Mouse (Mus musculus) kidney, postnatal 0 days (tissue): ENCODE measurements at regions not wholly inside any gene's neighbourhood (a gene's known extent, or its start where the extent isn't known, plus 50 kb on each side); places are given as distances from the start of the nearest gene placed in this dataset.

ENCODE experiments used
- ATAC-seq: fragments of 200-750 bp; cut with Nextera tagmentation; replicated peaks from 2 replicates; pipeline ENCODE4 v1.8.0; 2017; ENCODE audit warnings: low read depth, moderate number of reproducible peaks, moderate TSS enrichment, moderate library complexity; ENCODE audit not compliant: low FRiP score
- DNase-seq: peaks from one replicate; pipeline ENCODE4 v3.0.0-alpha.2; 2016; ENCODE audit warnings: low spot score
- H3K27ac ChIP-seq: fragments of 300-500 bp; sonication (generic); 2 replicates; pipeline ENCODE4 v1.5.1; 2014; ENCODE audit warnings: mild to moderate bottlenecking
- H3K27me3 ChIP-seq: fragments of 300-500 bp; sonication (generic); 2 replicates; pipeline ENCODE4 v1.6.1; 2014; ENCODE audit warnings: low read length, mixed read lengths; ENCODE audit not compliant: insufficient read depth
- H3K36me3 ChIP-seq: fragments of 300-500 bp; sonication (generic); 2 replicates; pipeline ENCODE4 v1.6.1; 2014; ENCODE audit warnings: low read length, mixed read lengths; ENCODE audit not compliant: insufficient read depth
- H3K4me1 ChIP-seq: fragments of 300-500 bp; sonication (generic); replicated peaks from 2 replicates; pipeline ENCODE4 v1.6.1; 2014; ENCODE audit warnings: antibody characterized with exemption, low read length, mixed read lengths; ENCODE audit not compliant: insufficient read depth
- H3K4me2 ChIP-seq: fragments of 300-500 bp; sonication (generic); 2 replicates; pipeline ENCODE4 v1.6.1; 2014; ENCODE audit warnings: mild to moderate bottlenecking, low read length, moderate library complexity, mixed read lengths
- H3K4me3 ChIP-seq: fragments of 300-500 bp; sonication (generic); replicated peaks from 2 replicates; pipeline ENCODE4 v1.5.1; 2014; ENCODE audit warnings: low read depth, low read length
- H3K9ac ChIP-seq: fragments of 300-500 bp; sonication (generic); 2 replicates; pipeline ENCODE4 v1.6.1; 2014; ENCODE audit warnings: low read depth, low read length
- H3K9me3 ChIP-seq: fragments of 300-500 bp; sonication (generic); replicated peaks from 2 replicates; pipeline ENCODE4 v1.6.1; 2016; ENCODE audit warnings: low read length, inconsistent platforms, mixed read lengths
- CTCF ChIP-seq: IDR thresholded peaks from 2 replicates; pipeline ENCODE4 v1.5.1; 2016; ENCODE audit warnings: antibody characterized with exemption, low read depth, mild to moderate bottlenecking, moderate library complexity
- WGBS: fragments of 180-500 bp; shearing (Covaris S2); extraction: QIAGEN DNeasy Blood & Tissue Kit; methylation state at CpG from one replicate; pipeline ENCODE4 v1.1.7; 2014; 5-methylcytosine and 5-hydroxymethylcytosine counted together

DNA sequence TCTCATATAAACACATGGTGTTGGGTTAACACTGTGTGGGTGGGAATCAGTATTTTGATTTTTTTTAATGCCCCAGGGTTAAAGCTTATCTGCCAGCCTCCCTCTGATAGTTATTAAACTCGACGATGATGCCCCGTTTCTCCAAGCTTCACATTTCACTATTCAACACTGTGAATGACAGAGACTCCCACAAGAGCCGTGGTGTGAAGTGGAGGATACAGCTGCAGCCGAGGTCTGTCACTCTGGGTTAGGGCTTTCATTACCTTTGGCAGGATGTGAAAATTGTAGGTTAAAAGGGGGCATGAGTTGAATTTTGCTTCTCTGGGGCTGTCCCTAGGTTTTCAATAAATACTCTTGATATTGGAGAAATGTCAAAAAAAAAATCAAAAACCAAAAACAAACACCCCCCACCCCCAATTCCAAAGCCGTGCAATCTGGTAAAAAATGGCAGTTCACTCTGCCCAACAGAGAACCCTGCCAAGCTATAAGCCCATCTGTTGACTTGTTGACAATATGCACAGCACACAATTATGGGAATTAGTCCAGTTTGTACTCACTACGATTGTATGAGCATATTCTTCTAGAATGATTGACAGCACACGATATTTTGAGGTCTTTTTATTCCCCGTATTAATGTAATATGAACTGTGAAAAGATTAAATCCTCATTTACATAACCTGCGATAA is 269.7 kb downstream of the Stim2 start:
- Histone ChIP-seq H3K4me2 (no peak overlapping the region), H3K9ac (no peak overlapping the region), H3K9me3 (no peaks in the 10 kb centered on the region), H3K4me1 (no peaks in the 10 kb centered on the region), H3K27ac (no peak overlapping the region), H3K27me3 (no peaks in the 10 kb centered on the region), H3K4me3 (no peak overlapping the region), H3K36me3 (no peaks in the 10 kb centered on the region)
- no peak for TF ChIP-seq CTCF
- no peak for ATAC-seq
- DNase-seq = no peak
- 54% methylated on average over 10 of the region's 10 CpGs for WGBS

DNA sequence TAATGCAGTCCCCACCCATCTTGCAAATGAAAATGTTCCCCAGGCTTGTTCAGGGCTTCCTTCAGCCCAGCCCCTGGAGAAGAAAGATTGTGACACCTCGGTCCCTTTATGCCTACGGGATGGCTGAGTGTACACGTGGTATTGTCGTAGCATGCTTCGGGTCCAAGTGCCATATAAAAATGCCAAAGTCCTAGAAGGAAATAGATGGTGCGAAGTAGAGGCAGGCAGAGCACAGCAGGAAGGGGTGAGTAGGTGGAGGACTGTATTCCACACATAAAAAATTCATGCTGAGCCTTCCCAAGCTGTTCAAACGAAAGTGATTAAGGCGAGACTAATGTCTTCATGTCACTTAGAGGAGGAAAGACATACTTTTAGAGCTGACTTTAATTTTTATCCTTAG is 281.1 kb downstream of the Stim2 start:
- TF ChIP-seq CTCF = no peak
- WGBS = 58% methylated on average over 8 of the region's 8 CpGs
- DNase-seq = no peak

DNA sequence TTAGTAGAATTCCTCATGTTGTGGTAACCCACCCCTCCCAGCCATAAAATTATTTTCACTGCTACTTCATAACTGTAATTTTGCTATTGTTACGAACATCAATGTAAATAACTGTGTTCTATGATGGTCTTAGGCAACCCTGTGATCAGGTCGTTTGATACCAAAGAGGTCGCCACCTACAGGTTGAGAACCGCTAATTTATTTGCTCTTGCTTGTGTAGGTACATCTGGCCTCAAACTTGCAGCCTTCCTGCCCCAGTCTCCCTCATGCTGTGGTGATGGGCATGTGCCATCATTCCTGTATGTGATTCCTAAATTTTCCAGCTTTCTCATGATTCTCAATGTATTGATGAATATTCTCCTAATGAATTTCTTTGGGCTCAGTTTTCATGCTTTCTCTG is 282.4 kb downstream of the Stim2 start:
- Histone ChIP-seq H3K27me3 (no peaks in the 10 kb centered on the region), H3K9me3 (no peaks in the 10 kb centered on the region), H3K9ac (no peak overlapping the region), H3K36me3 (no peaks in the 10 kb centered on the region), H3K4me3 (no peak overlapping the region), H3K27ac (no peak overlapping the region), H3K4me1 (no peaks in the 10 kb centered on the region), H3K4me2 (no peak overlapping the region)
- ATAC-seq = no peak
- TF ChIP-seq CTCF = peak; percentile 43; the same call in 1 of the 2 replicates
- 44% methylated on average over 4 of the region's 4 CpGs for WGBS
- no peak for DNase-seq

More for the DNA sequence above, 281.1 kb downstream of the Stim2 start:
- Histone ChIP-seq H3K9me3 (no peaks in the 10 kb centered on the region), H3K4me1 (no peaks in the 10 kb centered on the region), H3K36me3 (no peaks in the 10 kb centered on the region), H3K4me2 (no peak overlapping the region), H3K27ac (no peak overlapping the region), H3K9ac (no peak overlapping the region), H3K4me3 (no peak overlapping the region), H3K27me3 (no peaks in the 10 kb centered on the region)
- ATAC-seq = no peak

DNA sequence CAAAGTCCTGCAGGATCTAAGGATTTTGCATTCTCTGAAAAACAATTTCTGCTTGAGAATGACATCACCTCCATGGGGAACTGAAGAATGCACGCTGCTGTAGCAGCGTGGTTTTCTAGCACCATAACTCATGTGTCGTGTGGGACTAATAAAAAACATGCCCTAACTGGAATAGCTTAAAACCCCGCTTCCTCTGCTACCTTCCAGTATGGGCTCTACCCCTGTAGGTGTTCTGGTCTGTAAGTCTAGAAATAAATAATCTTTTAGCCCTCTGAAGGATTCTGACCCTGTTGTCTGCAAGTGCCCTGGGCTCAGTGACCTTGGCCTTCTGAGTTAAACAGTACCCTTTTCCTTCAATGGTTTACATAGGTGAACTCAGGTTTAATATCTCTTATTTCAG is 282.8 kb downstream of the Stim2 start:
- no peaks in the 10 kb centered on the region for H3K9me3 ChIP-seq
- WGBS = 31% methylated on average over 4 of the region's 4 CpGs
- H3K4me1 ChIP-seq = no peaks in the 10 kb centered on the region
- H3K4me3 ChIP-seq = no peak overlapping the region
- no peak overlapping the region for H3K4me2 ChIP-seq
- no peaks in the 10 kb centered on the region for H3K36me3 ChIP-seq
- peak; percentile 47 for DNase-seq
- no peak overlapping the region for H3K27ac ChIP-seq
- ATAC-seq = peak; percentile 66
- no peaks in the 10 kb centered on the region for H3K27me3 ChIP-seq
- H3K9ac ChIP-seq = no peak overlapping the region
- TF ChIP-seq CTCF = no peak

DNA sequence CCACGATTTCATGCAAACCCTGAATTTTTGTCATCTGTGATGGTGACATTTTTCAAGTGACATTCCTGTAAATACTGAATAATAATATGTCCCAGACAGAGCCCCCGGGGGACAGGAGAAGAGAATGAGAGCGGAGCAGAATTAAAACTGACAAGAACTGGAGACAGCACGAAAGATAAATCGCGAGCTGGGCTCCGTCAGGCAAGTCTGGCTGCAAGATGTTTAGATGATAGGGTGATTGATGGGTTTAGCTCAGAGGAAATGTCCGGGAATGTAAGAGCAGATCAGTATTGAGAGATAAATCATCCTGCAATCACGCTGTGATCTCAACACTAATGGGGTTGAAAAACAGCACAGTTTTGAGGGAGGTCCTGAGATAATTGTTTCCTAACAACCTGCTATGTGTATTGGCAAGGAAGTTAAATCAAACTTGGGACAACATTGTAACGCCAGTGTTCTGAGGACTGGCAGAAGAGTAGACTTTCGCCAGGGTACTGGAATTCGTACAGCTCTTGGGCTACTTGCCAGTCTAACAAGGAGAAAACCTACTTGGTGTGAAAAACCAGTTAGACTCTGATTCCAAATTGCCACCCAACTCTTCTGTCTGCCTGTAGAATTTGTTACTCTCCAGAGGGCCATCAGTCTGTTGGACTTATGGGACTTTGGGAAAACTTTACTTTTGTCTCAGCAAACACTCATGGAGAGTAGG is 292.2 kb downstream of the Stim2 start:
- H3K27ac ChIP-seq = no peak overlapping the region
- DNase-seq (peak; percentile 16), ATAC-seq (0 out of 2 replicates have a peak, but pooled peaks have one; percentile 21)
- H3K4me1 ChIP-seq = no peaks in the 10 kb centered on the region
- H3K27me3 ChIP-seq = no peaks in the 10 kb centered on the region
- no peaks in the 10 kb centered on the region for H3K36me3 ChIP-seq
- H3K9ac ChIP-seq = no peak overlapping the region
- H3K4me3 ChIP-seq = no peak overlapping the region
- H3K9me3 ChIP-seq = no peaks in the 10 kb centered on the region
- no peak overlapping the region for H3K4me2 ChIP-seq
- TF ChIP-seq CTCF = no peak
- WGBS = 18% methylated on average over 12 of the region's 12 CpGs

DNA sequence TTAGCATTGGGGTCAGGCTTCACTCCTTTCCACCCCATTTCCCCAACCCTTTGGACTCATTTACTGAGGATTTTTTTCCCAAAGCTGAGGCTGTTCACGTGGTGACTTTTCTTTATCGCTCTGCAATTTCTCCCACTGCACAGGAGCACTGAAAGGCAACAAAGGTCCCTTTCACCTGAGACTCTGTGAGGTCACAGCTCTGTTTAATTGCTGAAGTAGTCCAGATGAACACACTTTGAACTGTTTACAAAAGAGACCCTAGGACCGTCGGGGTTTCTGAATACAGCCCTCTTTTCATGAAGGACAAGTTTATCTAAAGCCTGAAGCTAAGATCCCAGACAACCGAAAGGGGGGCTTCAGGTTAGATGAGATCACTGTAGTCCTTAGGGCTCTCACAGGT is 293.6 kb downstream of the Stim2 start:
- H3K27me3 ChIP-seq = no peaks in the 10 kb centered on the region
- whole genome bisulfite sequencing = 53% methylated on average over 5 of the region's 5 CpGs
- no peaks in the 10 kb centered on the region for H3K4me1 ChIP-seq
- no peak for TF ChIP-seq CTCF
- no peak overlapping the region for H3K27ac ChIP-seq
- ATAC-seq (no peak), DNase-seq (no peak)
- H3K9ac ChIP-seq = no peak overlapping the region
- no peaks in the 10 kb centered on the region for H3K36me3 ChIP-seq
- no peak overlapping the region for H3K4me3 ChIP-seq
- no peak overlapping the region for H3K4me2 ChIP-seq
- no peaks in the 10 kb centered on the region for H3K9me3 ChIP-seq
